Mouse (Mus musculus): ENCODE measurements around the gene Platr17. TPM values are rescaled to one million over a fixed set of nuclear protein-coding genes. Genes with fewer than 3 reads are reported as not detected.

The Platr17 gene
- polyA plus RNA-seq, 1 experiment from 2014 or later, result not detected

DNA sequence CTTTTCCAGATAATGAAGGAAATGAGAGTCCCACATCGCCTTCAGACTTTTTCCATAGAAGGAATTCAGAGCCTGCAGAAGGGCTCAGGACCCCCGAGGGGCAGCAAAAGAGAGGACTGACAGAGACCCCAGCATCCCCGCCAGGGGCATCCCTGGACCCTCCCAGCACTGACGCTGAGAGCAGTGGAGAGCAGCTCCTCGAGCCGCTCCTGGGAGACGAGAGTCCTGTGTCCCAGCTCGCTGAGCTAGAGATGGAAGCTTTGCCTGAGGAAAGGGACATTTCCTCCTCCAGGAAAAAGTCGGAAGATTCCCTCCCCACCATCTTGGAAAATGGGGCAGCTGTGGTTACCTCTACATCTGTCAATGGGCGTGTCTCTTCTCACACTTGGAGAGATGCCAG, 8.3 kb downstream of the Platr17 start:
- CTCF ChIA-PET, result no interaction called here
- POLR2A ChIA-PET, result no interaction called here
- no peak for ATAC-seq
- in situ Hi-C loops (cut with MboI; ENCODE audit: low pct_unique_long_range_greater_than_20kb), result no loop called here
- no peak for DNase-seq (ENCODE audit: low read depth, low spot score)
- H3K27me3 ChIP-seq, result no peaks in the 10 kb centered on the region
- TF ChIP-seq CTCF (IDR thresholded peaks at IDR 0.05), result no peak

DNA sequence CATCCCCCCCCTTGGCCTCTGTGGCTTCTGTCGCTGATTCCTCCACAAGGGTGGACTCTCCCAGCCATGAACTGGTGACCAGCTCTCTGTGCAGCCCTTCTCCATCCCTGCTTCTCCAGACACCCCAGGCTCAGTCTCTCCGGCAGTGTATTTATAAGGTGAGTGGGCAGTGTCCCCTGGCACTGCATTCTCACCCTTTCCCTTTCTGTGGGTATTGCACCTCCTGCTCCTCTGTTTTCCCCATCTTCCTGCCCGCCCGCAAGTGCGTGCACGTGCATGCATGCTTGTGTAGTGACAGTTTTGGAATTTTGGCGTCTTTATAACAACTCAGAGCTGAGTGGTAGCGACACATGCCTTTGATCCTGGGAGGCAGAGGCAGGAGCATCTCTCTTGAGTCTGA, 9.0 kb downstream of the Platr17 start:
- ATAC-seq, result no peak
- no peak for DNase-seq (ENCODE audit: low read depth, low spot score)
- no peak for TF ChIP-seq CTCF (IDR thresholded peaks at IDR 0.05)
- in situ Hi-C loops (cut with MboI; ENCODE audit: low pct_unique_long_range_greater_than_20kb), result no loop called here
- ChIA-PET POLR2A (no interaction called here), CTCF (no interaction called here)
- H3K27me3 ChIP-seq, result no peaks in the 10 kb centered on the region

DNA sequence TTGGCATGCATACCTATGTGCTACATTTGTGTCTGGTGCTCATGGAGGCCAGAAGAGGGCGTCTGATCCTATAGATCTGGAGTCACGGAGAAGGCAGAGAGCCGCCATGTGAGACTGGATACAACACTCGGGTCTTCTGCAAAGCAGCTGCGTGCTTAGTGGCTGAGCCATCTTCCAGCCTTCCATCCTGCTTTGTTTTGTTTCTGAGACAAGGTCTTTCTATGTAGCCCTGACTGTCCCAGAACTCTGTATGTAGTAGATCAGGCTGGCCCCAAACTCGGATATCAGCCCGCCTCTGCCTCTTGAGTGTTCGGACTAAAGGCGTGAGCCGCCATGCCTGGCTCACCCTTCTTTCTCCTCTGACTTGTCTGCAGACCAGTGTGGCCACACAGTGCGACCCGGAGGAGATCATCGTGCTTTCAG, 10.0 kb downstream of the Platr17 start:
- CTCF ChIA-PET, result interaction anchor here (0.5 to 1.3 kb wide), 2 partner anchors 12 to 18 kb away, joined by 3 to 4 read pairs; no protein-coding TSS in a partner anchor
- ATAC-seq (no peak), DNase-seq (ENCODE audit: low read depth, low spot score) (no peak)
- POLR2A ChIA-PET, result interaction anchor here (0.7 kb wide), 1 partner anchor 122 kb away, joined by 3 read pairs; no protein-coding TSS in a partner anchor
- no peak for TF ChIP-seq CTCF (IDR thresholded peaks at IDR 0.05)
- in situ Hi-C loops (cut with MboI; ENCODE audit: low pct_unique_long_range_greater_than_20kb), result no loop called here
- H3K27me3 ChIP-seq, result no peaks in the 10 kb centered on the region

DNA sequence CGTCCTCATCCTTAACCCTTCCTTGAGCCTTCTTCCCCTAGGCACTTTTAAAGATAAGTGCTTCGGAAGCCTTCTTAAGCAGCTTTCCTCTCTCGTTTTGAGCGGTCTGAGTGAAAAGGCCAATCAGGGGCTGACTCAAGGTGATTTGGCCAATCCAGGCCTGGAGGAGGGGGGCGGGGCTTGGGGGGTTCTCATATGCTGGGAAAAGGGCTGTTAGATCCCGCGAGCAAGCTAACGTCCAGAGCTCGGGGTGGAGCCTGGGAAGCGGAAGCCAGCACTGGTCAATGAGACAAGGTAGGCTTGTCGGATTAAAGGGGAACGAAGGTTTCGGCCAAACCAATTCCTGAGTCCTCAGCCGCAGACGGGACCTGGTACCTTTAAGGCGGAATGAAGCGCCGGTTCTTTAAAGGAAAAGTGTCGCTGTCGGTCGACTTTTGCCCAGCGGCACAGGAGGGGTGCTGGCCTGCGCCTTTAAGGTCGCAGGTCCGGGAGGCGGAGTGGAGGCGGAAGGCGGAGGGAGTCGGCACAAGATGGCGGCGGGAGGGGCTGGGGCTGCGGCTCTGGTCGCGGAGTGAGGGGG, 10.8 kb downstream of the Platr17 start, which contains the start of the genes Tapbp and Zbtb22:
TSS of gene Tapbp (plus strand) at position 229 of the 580 bp plus-strand sequence.
TSS of gene Zbtb22 (plus strand) at position 234 of the 580 bp plus-strand sequence.
- POLR2A ChIA-PET, result no interaction called here
- DNase-seq (ENCODE audit: low read depth, low spot score), result peak; percentile 98
- TF ChIP-seq CTCF (IDR thresholded peaks at IDR 0.05), result no peak
- CTCF ChIA-PET, result interaction anchor here (0.9 to 1.3 kb wide), 2 partner anchors 11 to 27 kb away, joined by 4 read pairs; no protein-coding TSS in a partner anchor
- H3K27me3 ChIP-seq, result no peaks in the 10 kb centered on the region
- in situ Hi-C loops (cut with MboI; ENCODE audit: low pct_unique_long_range_greater_than_20kb), result no loop called here
- ATAC-seq, result peak; percentile 92

DNA sequence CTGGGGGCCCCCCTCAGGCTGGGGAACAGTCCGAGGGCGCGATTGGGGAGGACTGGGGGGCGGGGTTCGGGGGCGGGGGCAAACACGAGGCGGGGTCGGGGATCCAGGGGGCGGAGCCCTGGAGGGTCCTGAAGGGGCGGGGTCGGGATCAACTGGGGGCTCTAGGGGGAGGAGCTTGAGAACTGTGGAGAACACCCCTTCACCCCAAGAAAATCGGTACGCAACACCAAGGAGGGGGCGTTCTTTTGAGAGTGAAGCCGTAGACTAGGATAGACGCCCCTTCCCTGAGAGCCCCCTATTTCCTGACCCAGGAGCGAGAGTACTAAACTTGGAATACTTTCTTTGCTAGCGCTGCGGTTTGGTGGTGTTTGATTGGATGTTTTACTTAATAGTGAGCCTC, 11.4 kb downstream of the Platr17 start:
- POLR2A ChIA-PET, result no interaction called here
- DNase-seq (ENCODE audit: low read depth, low spot score) (no peak), ATAC-seq (no peak)
- in situ Hi-C loops (cut with MboI; ENCODE audit: low pct_unique_long_range_greater_than_20kb), result no loop called here
- CTCF ChIA-PET, result interaction anchor here (0.9 to 1.3 kb wide), 2 partner anchors 10 to 28 kb away, joined by 4 read pairs; no protein-coding TSS in a partner anchor
- H3K27me3 ChIP-seq, result no peaks in the 10 kb centered on the region
- no peak for TF ChIP-seq CTCF (IDR thresholded peaks at IDR 0.05)

DNA sequence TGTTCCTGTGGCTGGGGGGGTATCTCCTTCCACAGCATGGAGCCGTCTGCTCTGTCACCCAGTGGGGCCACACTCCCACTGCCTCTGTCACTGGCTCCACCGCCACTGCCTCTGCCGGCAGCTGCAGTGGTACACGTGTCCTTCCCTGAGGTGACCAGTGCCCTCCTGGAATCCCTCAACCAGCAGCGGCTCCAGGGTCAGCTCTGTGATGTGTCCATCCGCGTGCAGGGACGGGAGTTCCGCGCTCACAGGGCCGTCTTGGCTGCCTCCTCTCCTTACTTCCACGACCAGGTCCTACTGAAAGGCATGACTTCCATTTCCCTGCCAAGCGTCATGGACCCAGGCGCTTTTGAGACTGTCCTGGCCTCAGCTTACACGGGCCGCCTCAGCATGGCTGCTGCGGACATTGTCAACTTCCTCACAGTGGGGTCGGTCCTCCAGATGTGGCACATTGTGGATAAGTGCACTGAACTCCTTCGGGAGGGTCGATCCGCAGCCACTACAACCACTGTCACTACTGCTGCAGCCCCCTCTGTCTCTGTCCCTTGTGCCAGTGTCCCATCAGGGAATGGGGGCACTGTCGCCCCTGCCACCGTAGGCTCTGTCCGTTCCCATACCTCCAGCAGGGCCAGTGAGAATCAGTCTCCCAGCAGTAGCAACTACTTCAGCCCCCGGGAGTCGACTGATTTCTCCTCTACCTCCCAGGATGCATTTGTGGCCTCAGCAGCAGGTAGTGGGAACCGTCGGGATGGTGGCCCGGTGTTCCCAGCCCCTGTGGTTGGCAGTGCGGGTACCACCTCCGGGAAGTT, 12.1 kb downstream of the Platr17 start:
- no peak for TF ChIP-seq CTCF (IDR thresholded peaks at IDR 0.05)
- DNase-seq (ENCODE audit: low read depth, low spot score) (no peak), ATAC-seq (no peak)
- in situ Hi-C loops (cut with MboI; ENCODE audit: low pct_unique_long_range_greater_than_20kb), result no loop called here
- ChIA-PET POLR2A (no interaction called here), CTCF (no interaction called here)
- H3K27me3 ChIP-seq, result no peaks in the 10 kb centered on the region

DNA sequence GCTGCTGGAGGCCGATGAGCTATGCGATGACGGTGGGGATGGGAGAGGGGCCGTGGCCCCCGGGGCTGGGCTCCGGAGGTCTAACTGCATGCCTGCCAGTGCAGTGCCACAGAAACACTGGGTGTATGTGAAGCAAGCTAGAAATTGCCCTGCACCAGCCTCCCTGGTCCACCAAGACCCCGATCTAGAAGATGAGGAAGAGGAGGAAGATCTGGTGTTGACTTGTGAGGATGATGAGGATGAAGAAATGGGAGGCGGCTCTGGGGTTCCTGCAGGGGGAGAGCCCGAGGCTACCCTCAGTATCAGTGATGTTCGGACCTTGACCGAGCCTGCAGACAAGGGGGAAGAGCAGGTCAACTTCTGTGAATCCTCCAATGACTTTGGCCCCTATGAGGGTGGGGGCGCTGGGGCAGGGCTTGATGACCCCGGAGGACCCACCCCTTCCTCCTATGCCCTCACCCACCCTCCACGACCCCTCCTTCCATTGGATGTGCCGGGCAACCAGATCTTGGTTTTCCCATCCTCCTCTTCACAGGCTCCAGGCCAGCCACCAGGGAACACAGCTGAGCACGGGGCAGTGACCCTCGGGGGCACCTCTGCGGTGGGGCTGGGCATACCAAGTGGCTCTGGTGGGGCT, 12.8 kb downstream of the Platr17 start:
- in situ Hi-C loops (cut with MboI; ENCODE audit: low pct_unique_long_range_greater_than_20kb), result no loop called here
- no peak for ATAC-seq
- POLR2A ChIA-PET, result no interaction called here
- CTCF ChIA-PET, result no interaction called here
- no peaks in the 10 kb centered on the region for H3K27me3 ChIP-seq
- no peak for DNase-seq (ENCODE audit: low read depth, low spot score)
- no peak for TF ChIP-seq CTCF (IDR thresholded peaks at IDR 0.05)

DNA sequence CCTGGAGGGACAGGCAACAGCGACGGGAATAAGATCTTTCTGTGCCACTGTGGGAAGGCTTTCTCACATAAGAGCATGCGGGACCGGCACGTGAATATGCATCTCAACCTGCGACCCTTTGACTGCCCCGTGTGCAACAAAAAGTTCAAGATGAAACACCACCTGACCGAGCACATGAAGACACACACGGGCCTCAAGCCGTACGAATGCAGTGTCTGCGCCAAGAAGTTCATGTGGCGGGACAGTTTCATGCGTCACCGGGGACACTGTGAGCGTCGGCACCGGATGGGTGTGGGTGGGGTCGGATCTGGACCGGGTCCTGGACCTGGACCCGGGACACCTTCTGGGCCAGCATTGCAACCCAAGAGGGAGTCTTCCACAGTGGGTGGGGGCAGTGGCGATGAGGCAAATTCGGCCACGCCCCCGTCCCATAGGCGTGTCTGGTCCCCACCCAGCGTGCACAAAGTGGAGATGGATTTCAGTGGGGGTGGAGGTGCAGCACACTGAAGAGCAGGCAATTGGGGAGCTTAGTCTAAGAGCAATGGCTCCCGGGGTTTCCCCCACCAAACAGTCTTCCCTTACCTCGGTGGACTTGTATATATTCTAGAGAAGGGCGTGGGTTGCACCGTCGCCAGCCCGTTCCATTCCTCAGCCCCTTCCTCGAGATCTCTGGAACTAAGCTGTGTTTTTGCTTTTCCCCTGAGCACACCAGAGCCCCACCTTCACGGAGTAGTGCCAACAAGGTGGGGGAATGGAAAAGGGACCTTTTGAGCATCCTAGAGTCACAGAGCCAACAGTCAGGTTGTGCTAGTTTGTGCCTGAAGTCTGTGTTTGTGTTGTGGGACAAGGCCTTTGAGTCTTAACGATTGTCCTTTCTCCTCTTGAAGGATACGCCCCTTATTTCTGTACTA, 13.6 kb downstream of the Platr17 start:
- no peak for TF ChIP-seq CTCF (IDR thresholded peaks at IDR 0.05)
- ChIA-PET CTCF (no interaction called here), POLR2A (no interaction called here)
- in situ Hi-C loops (cut with MboI; ENCODE audit: low pct_unique_long_range_greater_than_20kb), result no loop called here
- no peaks in the 10 kb centered on the region for H3K27me3 ChIP-seq
- DNase-seq (ENCODE audit: low read depth, low spot score) (no peak), ATAC-seq (no peak)

DNA sequence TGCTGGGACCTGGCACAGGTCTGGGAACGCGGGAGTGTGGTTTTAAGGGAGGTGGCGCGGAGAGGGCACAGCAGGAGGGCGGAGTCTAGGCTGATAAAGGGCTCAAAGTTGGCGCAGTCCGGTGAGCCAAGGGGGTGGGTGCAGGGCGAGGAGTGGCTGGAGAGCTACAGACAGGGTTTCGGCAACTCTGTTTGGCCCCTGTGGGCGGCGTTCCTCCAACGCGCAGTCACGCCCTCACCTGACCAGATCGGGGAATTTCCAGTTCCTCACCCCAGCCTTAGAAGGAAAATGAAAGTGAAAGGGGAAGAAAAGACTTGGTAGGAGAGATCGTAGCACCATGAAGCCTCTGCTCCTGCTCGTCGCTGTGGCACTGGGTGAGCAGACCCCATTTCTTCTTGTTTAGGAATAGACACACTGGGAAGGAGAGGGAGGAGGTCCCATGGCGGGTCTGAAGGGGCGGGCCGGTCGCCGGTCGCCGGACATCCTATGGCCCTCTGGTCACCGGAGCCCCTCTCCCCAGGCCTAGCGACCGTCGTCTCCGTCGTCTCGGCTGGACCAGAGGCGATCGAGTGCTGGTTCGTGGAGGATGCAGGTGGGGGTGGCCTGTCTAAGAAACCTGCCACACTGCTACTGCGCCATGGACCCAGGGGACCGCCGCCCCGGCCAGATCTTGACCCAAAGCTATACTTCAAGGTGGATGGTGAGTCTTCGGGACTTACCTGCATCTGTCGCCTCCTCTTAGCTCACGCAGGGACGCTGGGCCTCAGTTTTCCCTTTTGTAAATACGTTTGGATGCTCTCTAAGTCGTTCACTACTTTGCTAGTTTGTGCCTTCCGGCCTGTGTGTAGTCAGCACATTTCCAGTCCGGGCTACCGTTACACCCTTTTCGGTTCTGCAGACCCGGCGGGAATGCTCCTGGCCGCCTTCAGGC, 14.7 kb downstream of the Platr17 start:
- ChIA-PET POLR2A (no interaction called here), CTCF (no interaction called here)
- DNase-seq (ENCODE audit: low read depth, low spot score) (no peak), ATAC-seq (peak; percentile 44)
- in situ Hi-C loops (cut with MboI; ENCODE audit: low pct_unique_long_range_greater_than_20kb), result no loop called here
- TF ChIP-seq CTCF (IDR thresholded peaks at IDR 0.05), result no peak
- H3K27me3 ChIP-seq, result no peaks in the 10 kb centered on the region

Data from Patski (cell line).